Mouse (Mus musculus) thymus, adult 18-20 months (tissue): ENCODE measurements around the gene Cep78.

Experiments
- DNase-seq, 2 experiments: peaks; one replicate each; pipeline ENCODE4 v3.0.0; 2022; ENCODE audit warnings: mixed read lengths in 2 of 2

Gene Cep78

DNA sequence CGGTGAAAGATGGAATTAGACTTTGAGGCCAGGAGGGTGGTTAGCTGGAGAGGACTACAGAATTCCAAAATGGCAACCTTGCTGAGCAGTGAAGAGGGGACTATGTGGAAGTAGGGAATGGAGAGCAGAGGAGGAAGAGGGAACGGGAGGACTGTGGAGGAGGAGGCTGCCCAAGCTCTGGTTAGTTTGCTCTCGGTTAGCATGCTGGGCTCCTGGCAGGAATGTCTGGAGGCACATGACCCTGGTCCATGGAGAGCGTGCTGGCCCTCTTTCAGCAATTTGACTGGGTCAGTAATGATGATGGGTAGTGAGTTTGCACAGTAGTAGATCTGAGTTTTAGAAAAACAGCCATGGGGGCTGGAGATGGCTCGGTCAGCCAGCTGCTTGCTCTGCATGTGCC, 76.8 kb downstream of the Cep78 start:
- DNase-seq: no peak
